Mouse (Mus musculus) kidney, adult 2 months (tissue): Measurements from ENCODE around the gene Slc4a2.

Experiments used
- CTCF ChIP-seq: fragments of 200-500 bp; conservative IDR thresholded peaks from 2 replicates; pipeline ENCODE4 v1.5.1; 2011; ENCODE audit warnings: low read depth, mild to moderate bottlenecking, control low read depth, low read length, moderate library complexity, mixed read lengths; ENCODE audit not compliant: insufficient read depth, insufficient read length
- POLR2A ChIP-seq: fragments of 200-500 bp; IDR thresholded peaks from one replicate; pipeline ENCODE4 v1.6.1; 2011; ENCODE audit warnings: low read depth, low read length, control low read depth

DNA sequence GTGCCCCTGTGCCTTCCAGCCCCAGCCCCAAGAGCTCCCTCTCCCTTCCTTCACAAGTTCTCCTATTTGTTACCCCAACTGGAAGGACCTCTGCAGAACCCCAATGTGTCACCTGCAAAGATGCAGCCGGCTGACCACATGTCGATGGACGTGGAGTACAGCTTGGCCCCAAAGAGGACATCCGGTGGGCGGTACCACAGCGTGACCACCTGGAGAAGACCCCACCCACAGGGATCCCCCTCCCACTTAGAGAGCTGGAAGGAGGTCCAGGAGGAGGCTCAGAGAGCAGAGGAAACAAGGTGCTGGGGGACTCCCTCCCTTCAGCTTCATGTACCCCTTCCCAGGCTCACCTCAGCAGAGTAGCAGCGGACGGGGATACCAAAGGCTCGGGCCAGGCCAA is 3.3 kb upstream of the Slc4a2 start:
- TF ChIP-seq POLR2A, result no peak
- no peak for TF ChIP-seq CTCF
